In the genomic region with DNA sequence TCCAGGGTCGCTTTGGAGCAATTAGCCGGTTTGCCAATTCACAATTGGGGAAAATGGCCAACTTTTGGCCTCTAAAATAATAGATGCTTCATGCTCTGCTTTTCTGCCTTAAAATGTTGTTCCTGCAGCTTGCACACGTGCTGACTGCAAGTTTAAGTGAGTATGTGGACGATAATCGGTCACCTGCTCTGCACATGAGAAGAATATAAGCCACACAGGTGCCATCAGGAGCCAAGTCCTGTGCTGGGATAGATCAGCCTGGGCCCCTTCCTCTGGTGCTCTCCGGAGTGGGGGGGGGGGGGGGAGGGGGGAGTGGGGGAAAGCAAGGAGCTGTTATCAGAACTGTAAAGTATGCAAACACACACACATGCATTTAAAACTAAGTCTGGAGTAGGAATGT, we compare ENCODE assay signal across 7 mouse cellular contexts. TPM values are rescaled to one million over a fixed set of nuclear protein-coding genes. Genes with fewer than 3 reads are reported as not detected.
DNase-seq lines count a peak whose midpoint lies in the region; ATAC-seq and TF ChIP-seq lines count a peak whose summit lies in the region.

No protein-coding gene starts in this region.

- peaks cover 27% of the 10 kb centered on the region for H3K4me1 ChIP-seq in lung, embryonic 15.5 days
- H3K4me1 ChIP-seq in forebrain, embryonic 11.5 days (replicated peaks; ENCODE audit: control insufficient read depth, insufficient read depth, low read length), result peaks cover 16% of the 10 kb centered on the region
- peaks cover 28% of the 10 kb centered on the region for H3K4me1 ChIP-seq in limb, embryonic 12.5 days (replicated peaks)
- H3K4me1 ChIP-seq in olfactory bulb, adult 2 months (ENCODE audit: control insufficient read depth, insufficient read depth, low read length), result peaks cover 22% of the 10 kb centered on the region

- DNase-seq in lung, postnatal 25 days (ENCODE audit: low spot score), result no peak
- no peak for DNase-seq in forebrain, embryonic 11.5 days (ENCODE audit: low spot score)
- DNase-seq in frontal cortex, postnatal 14 days (ENCODE audit: low spot score in 2 of 2), result no peak
- no peak for DNase-seq in cerebellum, postnatal 14 days

- no peak for TF ChIP-seq POLR2A in olfactory bulb, adult 2 months (IDR thresholded peaks at IDR 0.05; ENCODE audit: insufficient read depth, low read depth, low read length)

- H3K4me2 ChIP-seq in lung, embryonic 15.5 days, result peak overlapping the region; percentile 98
- peak overlapping the region; percentile 94 for H3K4me2 ChIP-seq in forebrain, embryonic 11.5 days (ENCODE audit: low read depth, low read length, severe bottlenecking)
- peak overlapping the region; percentile 96 for H3K4me2 ChIP-seq in limb, embryonic 12.5 days

- TF ChIP-seq CTCF in olfactory bulb, adult 2 months (IDR thresholded peaks at IDR 0.05; ENCODE audit: insufficient read depth, low read depth, low read length), result no peak

- peak overlapping the region; percentile 61 for H3K9ac ChIP-seq in lung, embryonic 15.5 days
- H3K9ac ChIP-seq in forebrain, embryonic 11.5 days (ENCODE audit: low read length), result peak overlapping the region; percentile 68
- peak overlapping the region; percentile 75; the same call in 1 of the 2 replicates for H3K9ac ChIP-seq in limb, embryonic 12.5 days (replicated peaks)

- H3K27ac ChIP-seq in lung, embryonic 15.5 days, result no peak overlapping the region
- no peak overlapping the region; the same call in 1 of the 2 replicates for H3K27ac ChIP-seq in forebrain, embryonic 11.5 days (ENCODE audit: low read depth, low read length)
- peak overlapping the region; percentile 82 for H3K27ac ChIP-seq in limb, embryonic 12.5 days
- H3K27ac ChIP-seq in olfactory bulb, adult 2 months (ENCODE audit: insufficient read depth, low read depth, low read length), result no peak overlapping the region

- H3K9me3 ChIP-seq in lung, embryonic 15.5 days, result no peaks in the 10 kb centered on the region
- H3K9me3 ChIP-seq in forebrain, embryonic 11.5 days (ENCODE audit: control insufficient read depth, low read length), result no peaks in the 10 kb centered on the region
- H3K9me3 ChIP-seq in limb, embryonic 12.5 days, result no peaks in the 10 kb centered on the region

- H3K27me3 ChIP-seq in lung, embryonic 15.5 days, result peaks cover 47% of the 10 kb centered on the region
- H3K27me3 ChIP-seq in forebrain, embryonic 11.5 days (ENCODE audit: control insufficient read depth, insufficient read depth, low read length), result peaks cover 6% of the 10 kb centered on the region
- peaks cover 24% of the 10 kb centered on the region for H3K27me3 ChIP-seq in limb, embryonic 12.5 days

- 0 out of 2 replicates have a peak, but pooled peaks have one; percentile 2 for ATAC-seq in lung, embryonic 15.5 days (ENCODE audit: borderline replicate concordance, extremely low read depth, low FRiP score, low TSS enrichment)
- ATAC-seq in forebrain, embryonic 11.5 days (replicated peaks; ENCODE audit: low FRiP score), result peak; percentile 32; the same call in 1 of the 2 replicates
- no peak for ATAC-seq in limb, embryonic 12.5 days (ENCODE audit: insufficient number of reproducible peaks, insufficient read depth, low FRiP score, low TSS enrichment, low read depth)

- peak overlapping the region; percentile 82 for H3K4me3 ChIP-seq in lung, embryonic 15.5 days
- H3K4me3 ChIP-seq in forebrain, embryonic 11.5 days (ENCODE audit: low read depth, low read length), result peak overlapping the region; percentile 65
- H3K4me3 ChIP-seq in limb, embryonic 12.5 days (replicated peaks), result peak overlapping the region; percentile 76
- H3K4me3 ChIP-seq in olfactory bulb, adult 2 months (ENCODE audit: insufficient read depth, low read depth, low read length), result peak overlapping the region; percentile 60

- H3K36me3 ChIP-seq in lung, embryonic 15.5 days, result no peaks in the 10 kb centered on the region
- H3K36me3 ChIP-seq in forebrain, embryonic 11.5 days (ENCODE audit: control insufficient read depth, insufficient read depth, low read length), result no peaks in the 10 kb centered on the region
- no peaks in the 10 kb centered on the region for H3K36me3 ChIP-seq in limb, embryonic 12.5 days

- 8% methylated on average over 6 of the region's 6 CpGs for WGBS in lung, embryonic 15.5 days
- 16% methylated on average over 5 of the region's 6 CpGs for WGBS in forebrain, embryonic 11.5 days
- 11% methylated on average over 6 of the region's 6 CpGs for WGBS in limb, embryonic 12.5 days
- WGBS in olfactory bulb, adult 2 months, result 14% methylated on average over 6 of the region's 6 CpGs

RNA-seq across cellular contexts. Expression of gene Whrn, which starts 0.5 kb away (rescaled TPM):
- 2.7 and 2.8 TPM in 2 replicates for polyA plus RNA-seq in lung, embryonic 15.5 days (2015; fragmentation: Nextera tagmentation; extraction: Ambion mirVana)
- 10.7 and 11.0 TPM in 2 replicates for polyA plus RNA-seq in forebrain, embryonic 11.5 days (2014; fragmentation: Nextera tagmentation; extraction: Ambion mirVana)
- polyA plus RNA-seq in limb, embryonic 12.5 days (2016; fragmentation: Nextera tagmentation; extraction: Ambion mirVana), result 14.7 and 14.8 TPM in 2 replicates
- not detected in 2 replicates for polyA plus RNA-seq in olfactory bulb, adult 2 months (2012; ENCODE audit: insufficient read depth, insufficient read length, low replicate concordance, missing spikeins)

RNA-seq across cellular contexts. Expression of gene Atp6v1g1, which starts 48.3 kb away (rescaled TPM):
- 265 and 273 TPM in 2 replicates for polyA plus RNA-seq in lung, embryonic 15.5 days (2015; fragmentation: Nextera tagmentation; extraction: Ambion mirVana)
- polyA plus RNA-seq in forebrain, embryonic 11.5 days (2014; fragmentation: Nextera tagmentation; extraction: Ambion mirVana), result 298 and 308 TPM in 2 replicates
- polyA plus RNA-seq in limb, embryonic 12.5 days (2016; fragmentation: Nextera tagmentation; extraction: Ambion mirVana), result 293 and 317 TPM in 2 replicates
- not detected in 2 replicates for polyA plus RNA-seq in olfactory bulb, adult 2 months (2012; ENCODE audit: insufficient read depth, insufficient read length, low replicate concordance, missing spikeins)
